Mouse (Mus musculus): ENCODE results near the gene Prdx6. TPM values are rescaled to one million over a fixed set of nuclear protein-coding genes. Genes with fewer than 3 reads are reported as not detected.

Prdx6 gene
- total RNA-seq, 2 experiments from 2014 or later, result 311 to 324 TPM

Other genes starting within 250 kb of the Prdx6 start
- 10 to 100 TPM; 15.0 to 21.3 TPM for gene Zbtb37, start 216.4 kb downstream of the Prdx6 start, total RNA-seq (2021)
- gene Dars2, start 180.6 kb downstream of the Prdx6 start, total RNA-seq (2021), result 10 to 100 TPM; 20.0 to 20.4 TPM
- 1 to 10 TPM; 1.6 to 2.1 TPM for gene Cenpl, start 180.5 kb downstream of the Prdx6 start, total RNA-seq (2021)
- gene Klhl20, start 119.7 kb downstream of the Prdx6 start, total RNA-seq (2021), result 10 to 100 TPM; 15.2 to 16.9 TPM
- gene Ankrd45, start 108.5 kb downstream of the Prdx6 start, total RNA-seq (2021), result 10 to 100 TPM; 85.6 to 89.2 TPM
- gene Tex50, start 91.9 kb downstream of the Prdx6 start, total RNA-seq (2021), result not detected
- not detected for gene Tnfsf4, start 144.2 kb upstream of the Prdx6 start, total RNA-seq (2021)
- not detected for gene Tnfsf18, start 243.4 kb upstream of the Prdx6 start, total RNA-seq (2021)

All from left cerebral cortex, adult 18-20 months (tissue).